Mouse (Mus musculus) heart, postnatal 25 days (tissue): ENCODE results near the gene Ttc37. TPM values are rescaled to one million over a fixed set of nuclear protein-coding genes. Genes with fewer than 3 reads are reported as not detected.
A peak's percentile ranks its signal among the peaks of the same experiment; 100 is the strongest.

Experiments
- DNase-seq: peaks from one replicate; pipeline ENCODE4 v3.0.0; 2022; ENCODE audit warnings: low spot score
- intact Hi-C: fragments of 180-260 bp; cut with DNase I; formaldehyde crosslinking; loops from one replicate; pipeline ENCODE4 v1.15.1; 2025
- total RNA-seq, 2 experiments: library from RNA; stranded (reverse); gene quantifications; 2 replicates each; pipeline ENCODE4 v1.2.3; 2021

The Ttc37 gene
- 10 to 100 TPM; 10.8 to 11.3 TPM for total RNA-seq

- intact Hi-C loops, result loop anchor here (2.0 kb wide), 1 partner anchor 80 kb away; the partner anchor contains the start of gene Rfesd
- DNase-seq, result peak; percentile 88
Observed at GRCm38 (mm10) chr13:76098493-76099303, at the start of gene Ttc37, which contains the start of gene Arsk. TSS of gene Ttc37 (plus strand) at chr13:76098734. TSS of gene Arsk (minus strand) at chr13:76098660.

- intact Hi-C loops, result loop anchor here (5.0 kb wide), 1 partner anchor 73 kb away; no protein-coding TSS in a partner anchor
- DNase-seq, result no peak
Observed at GRCm38 (mm10) chr13:76055391-76056232, 42.9 kb upstream of the Ttc37 start.

- intact Hi-C loops, result loop anchor here (5.0 kb wide), 1 partner anchor 74 kb away; no protein-coding TSS in a partner anchor
- peak; percentile 5 for DNase-seq
Observed at GRCm38 (mm10) chr13:76056261-76056724, 42.2 kb upstream of the Ttc37 start.

DNA sequence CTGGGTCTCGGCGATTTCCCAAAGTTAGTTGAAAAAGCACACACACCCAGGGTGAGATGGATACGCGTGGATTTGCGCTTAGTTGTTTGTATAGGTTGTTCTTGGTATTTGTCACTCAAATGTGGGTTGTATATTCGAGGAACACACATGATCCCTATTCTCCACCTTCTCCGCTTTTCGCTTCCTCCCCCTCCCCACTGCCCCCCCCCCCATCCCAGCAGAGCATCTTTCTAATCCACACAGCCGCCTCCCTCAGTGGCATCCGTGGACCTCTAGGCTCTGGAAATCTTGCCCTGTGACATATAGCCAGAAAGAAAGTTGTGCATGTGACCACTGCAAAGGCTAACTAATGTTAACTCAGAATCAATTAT lies 41.7 kb upstream of the Ttc37 start, which contains the start of gene Gpr150:
Gene Gpr150, minus strand, starts transcription at position 101 of the 371 bp plus-strand sequence.
- DNase-seq, result no peak
- intact Hi-C loops, result loop anchor here (5.0 kb wide), 1 partner anchor 75 kb away; no protein-coding TSS in a partner anchor

DNA sequence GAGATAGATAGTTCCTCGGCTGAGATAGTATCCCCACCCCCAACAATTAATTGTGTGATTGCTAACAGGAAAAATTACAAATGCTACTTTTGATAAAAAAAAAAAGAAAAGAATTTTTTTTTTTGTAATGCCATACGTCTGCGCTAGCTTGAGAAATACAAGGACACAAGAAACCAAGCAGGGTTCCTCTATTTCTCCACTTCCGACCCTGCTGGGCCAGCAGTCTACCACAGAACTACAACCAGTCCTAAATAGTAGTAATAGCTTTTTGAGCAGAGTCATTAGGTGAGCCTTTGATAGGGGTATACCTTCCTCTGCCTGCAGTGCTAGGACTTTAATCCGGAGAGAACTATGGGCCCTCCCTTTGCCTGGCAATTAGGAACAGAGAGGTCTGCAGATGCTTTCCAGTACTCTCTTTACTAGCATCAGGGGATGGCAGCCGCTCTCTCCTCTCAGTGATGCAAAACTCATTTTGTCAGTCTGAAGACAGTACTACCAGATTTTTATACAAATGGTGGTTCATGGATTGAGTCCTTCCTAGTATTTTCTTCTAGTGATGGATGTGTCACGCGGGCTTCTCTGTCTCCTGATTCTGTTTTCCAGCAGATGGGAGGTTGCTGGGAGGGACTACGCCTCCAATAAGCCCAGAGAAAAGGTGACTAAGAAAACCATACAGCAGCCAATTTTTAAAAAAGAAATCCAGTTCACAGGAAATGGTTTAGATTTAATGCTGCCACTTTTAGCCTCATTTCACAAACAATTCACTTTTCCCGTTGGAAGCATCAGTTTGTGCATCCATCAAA lies 41.1 kb upstream of the Ttc37 start:
- no peak for DNase-seq
- intact Hi-C loops, result loop anchor here (5.0 kb wide), 1 partner anchor 75 kb away; no protein-coding TSS in a partner anchor

GRCm38 (mm10) chr13:76059591-76059990 lies 38.9 kb upstream of the Ttc37 start:
- intact Hi-C loops, result loop anchor here (5.0 kb wide), 1 partner anchor 77 kb away; no protein-coding TSS in a partner anchor
- no peak for DNase-seq

DNA sequence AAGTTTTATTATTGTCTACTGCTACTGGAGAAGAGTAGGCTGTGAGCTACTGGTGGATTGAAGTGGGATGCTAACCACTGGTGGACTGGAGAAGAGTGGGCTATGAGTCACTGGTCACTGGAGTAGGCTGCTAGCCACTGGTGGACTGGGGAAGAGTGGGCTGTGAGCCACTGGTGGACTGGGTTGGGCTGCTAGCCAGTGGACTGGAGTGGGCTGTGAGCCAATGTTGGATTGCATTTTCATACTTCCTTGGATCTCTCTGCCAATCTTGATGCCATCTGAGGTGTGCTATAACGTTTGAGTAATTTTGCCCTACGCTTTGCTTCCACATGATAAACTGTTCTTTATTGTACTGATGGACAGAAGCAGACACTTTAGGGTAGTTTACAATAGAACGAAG lies 36.4 kb upstream of the Ttc37 start:
- intact Hi-C loops, result no loop called here
- DNase-seq, result no peak

GRCm38 (mm10) chr13:76062569-76062968 lies 36.0 kb upstream of the Ttc37 start:
- DNase-seq, result no peak
- intact Hi-C loops, result no loop called here

DNA sequence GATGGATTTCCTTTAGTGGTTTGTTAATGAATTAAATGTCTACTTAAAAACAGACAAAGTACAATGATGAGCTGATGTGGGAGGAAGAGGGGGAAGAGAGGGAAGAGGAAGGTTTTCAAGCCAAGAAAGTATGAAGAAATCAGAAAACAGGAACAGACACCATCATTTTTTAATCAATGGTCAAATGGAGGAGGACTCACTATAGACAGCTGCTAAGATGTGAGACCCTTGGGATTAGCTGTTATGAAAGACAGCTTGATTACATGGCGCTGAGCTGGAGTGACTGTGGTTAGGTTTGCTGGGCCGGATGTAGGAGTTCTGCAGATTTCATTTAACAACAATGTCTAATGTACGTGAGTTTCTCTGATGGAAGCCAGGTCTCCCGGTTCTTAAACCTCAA lies 35.0 kb upstream of the Ttc37 start:
- DNase-seq, result no peak
- intact Hi-C loops, result no loop called here

GRCm38 (mm10) chr13:76064363-76064945 lies 34.1 kb upstream of the Ttc37 start:
- intact Hi-C loops, result no loop called here
- no peak for DNase-seq

DNA sequence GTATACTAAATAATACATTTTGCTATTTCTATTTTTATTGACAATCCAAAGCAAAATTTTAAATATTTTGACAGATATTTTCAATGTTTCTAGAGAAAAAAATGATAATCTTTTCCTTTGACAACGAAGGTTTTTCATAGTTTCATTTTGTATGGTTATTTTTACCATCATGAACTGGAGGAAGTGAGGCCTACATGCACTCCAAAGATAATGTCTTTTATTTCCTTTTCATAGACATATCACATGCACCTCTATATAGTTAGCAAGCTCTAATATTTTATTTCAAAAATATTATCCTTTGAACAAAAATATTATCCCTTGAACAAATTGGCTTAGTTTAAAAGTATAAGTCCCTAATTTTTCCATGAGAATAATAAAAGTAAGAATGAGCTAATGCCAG lies 24.2 kb upstream of the Ttc37 start:
- DNase-seq, result no peak
- intact Hi-C loops, result no loop called here

DNA sequence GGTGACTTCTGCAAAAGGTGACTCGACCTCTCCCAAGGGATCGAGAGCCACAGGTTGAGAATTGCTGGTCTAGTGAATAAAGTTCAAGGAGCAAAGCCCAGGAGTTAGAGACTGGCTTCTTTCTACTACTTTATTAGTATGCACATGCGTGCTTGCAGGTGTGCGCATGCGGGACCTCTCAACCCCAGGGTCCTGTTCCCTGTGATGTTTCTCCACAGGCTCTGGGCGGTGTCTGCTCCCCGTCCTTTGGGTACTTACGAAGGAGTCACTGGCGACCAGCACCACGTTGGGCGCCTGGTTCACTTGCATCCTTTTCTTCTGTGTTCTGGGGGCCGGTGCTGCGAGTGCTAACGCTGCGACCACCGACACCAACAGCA lies 430 bp upstream of the Ttc37 start:
- intact Hi-C loops, result loop anchor here (2.0 kb wide), 1 partner anchor 79 kb away; the partner anchor contains the start of gene Rfesd
- DNase-seq, result no peak

DNA sequence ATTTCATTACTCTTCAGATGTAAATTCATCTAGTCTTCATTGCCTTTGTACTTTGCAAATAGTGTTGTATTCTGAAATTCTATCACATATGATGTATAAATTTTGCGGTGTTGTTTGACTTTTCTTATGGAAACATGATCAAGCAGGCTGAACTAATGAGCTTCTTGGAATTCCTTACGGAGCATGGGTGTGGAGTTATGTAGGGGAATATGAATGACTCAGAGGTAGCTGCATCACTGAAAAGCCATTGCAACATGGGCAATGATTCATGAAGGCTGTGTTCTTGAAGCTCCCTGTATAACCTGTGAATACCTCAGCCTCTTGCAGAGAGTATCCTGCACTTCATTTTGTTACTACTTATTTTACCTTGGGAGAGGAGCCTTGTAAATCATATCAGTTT lies 3.5 kb downstream of the Ttc37 start:
- DNase-seq, result no peak
- intact Hi-C loops, result no loop called here

DNA sequence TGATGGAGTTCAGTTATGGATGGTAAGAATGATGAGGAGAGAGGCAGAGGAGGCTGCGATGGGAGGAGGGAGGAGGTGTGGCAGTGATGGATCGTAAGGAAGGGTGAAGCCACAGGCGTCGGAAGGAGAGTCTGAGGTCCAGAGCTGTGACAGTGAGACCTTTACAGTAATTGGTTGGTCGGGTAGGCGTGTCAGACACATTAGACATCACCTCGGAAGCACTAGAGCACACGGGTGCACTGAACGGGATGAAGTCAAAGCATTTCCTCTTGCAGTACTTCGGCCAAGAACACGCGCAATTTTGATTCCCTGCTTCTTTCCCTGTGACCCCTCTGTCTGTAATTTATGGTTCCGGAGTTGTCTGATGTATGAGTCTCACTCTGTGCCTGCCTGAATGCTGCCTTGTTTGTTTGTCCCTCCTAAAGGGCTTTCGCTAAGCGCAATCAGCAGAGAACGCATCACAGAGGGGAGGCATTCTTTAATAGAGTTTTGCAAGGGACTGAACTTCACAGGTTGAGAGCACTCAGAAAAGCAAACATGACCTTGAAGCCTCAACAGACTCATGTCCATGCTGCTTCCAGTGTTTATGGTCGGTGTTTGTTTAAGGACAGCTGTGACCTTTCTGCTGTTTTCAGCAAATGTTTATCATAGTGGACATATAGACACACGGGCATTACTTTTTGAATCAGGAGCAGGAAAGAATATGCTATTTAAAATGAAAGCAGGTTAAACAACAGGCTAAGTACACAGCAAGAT lies 10.7 kb downstream of the Ttc37 start:
- DNase-seq, result no peak
- intact Hi-C loops, result no loop called here

DNA sequence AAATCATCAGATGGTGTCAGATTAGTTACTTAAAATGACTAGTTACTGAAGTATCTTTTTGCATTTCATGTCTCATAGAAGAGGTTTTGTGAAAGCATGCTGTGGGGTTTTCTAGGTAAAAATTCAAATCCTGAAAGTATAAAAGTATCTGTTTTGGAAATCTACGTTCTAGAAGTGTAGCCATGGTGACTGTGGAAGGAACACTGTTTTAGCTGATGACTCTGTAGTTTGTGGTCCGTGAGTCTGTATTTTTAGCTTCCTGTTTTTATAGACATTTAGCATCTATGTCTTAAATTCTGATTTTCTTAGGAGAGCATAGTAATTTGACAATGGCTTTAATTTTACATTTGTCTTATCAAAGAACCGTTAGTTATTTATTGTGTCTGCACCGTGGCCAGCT lies 30.3 kb downstream of the Ttc37 start:
- intact Hi-C loops, result no loop called here
- no peak for DNase-seq

- DNase-seq, result no peak
- intact Hi-C loops, result no loop called here
Observed at GRCm38 (mm10) chr13:76132415-76132814, 33.9 kb downstream of the Ttc37 start.

DNA sequence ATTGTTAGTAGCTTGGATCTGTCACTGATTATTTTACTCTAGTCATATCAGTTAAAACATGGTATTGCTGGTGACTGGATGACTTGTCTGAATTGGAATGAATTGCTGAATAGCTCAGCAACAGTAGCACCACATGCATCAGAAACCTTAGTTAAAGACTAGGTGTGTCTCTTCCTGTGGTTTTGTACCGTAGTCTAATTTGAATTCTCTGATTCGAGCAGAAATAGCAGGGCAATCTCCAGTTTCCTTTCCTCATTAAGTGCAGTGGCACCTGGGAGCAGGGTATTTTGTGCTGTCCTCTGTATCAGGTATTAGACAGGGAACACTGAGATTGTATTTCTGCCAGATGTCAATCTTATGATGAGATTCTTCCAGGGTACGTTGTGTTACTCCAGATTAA lies 40.3 kb downstream of the Ttc37 start:
- intact Hi-C loops, result no loop called here
- no peak for DNase-seq

- no peak for DNase-seq
- intact Hi-C loops, result no loop called here
Observed at GRCm38 (mm10) chr13:76141117-76141808, 42.7 kb downstream of the Ttc37 start.
